Comparison of ENCODE assay signal across 8 mouse cellular contexts in the genomic region with DNA sequence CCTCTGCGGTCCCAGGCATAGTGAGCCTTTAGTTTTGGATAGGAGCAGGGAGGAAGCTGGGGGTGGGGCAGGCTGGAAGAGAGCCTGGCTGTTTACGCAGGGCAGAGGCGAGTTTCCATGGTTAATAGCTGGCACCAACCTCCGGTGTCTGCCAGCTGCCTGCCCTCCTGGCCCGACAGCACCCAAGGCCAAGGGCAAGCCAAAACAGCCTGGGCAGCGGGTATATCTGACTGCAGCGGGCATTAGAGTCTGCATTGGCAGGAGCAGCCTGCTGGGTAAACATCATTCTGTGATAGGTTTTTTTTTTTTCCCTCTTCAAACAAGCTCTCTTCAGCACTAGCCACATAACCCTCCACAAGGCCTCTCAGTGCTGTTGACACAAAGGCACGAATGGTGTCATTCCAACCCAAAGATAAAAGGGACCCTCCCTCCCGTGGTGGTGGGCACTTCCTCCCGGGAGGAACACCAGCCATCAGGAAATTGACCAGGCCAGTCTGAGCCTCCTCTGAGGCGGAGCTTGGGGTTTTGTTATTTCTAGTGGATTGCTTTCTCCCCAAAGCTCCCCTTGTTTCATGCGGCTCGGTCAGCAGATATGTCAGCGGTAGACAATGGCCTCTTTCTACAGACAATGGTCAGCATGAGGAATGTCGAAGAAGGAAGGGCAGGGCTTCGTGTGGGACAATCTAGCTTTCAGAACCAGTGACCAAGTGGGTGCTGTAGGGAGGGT.
A peak's percentile ranks its signal among the peaks of the same experiment; 100 is the strongest.
DNase-seq lines count a peak whose midpoint lies in the region; ATAC-seq and TF ChIP-seq lines count a peak whose summit lies in the region.

No protein-coding gene starts in this region.

- H3K4me2 ChIP-seq in forebrain, postnatal 0 days (ENCODE audit: low read depth) = peak overlapping the region; percentile 23; the same call in 1 of the 2 replicates
- peak overlapping the region; percentile 23; the same call in 1 of the 2 replicates for H3K4me2 ChIP-seq in midbrain, postnatal 0 days (ENCODE audit: low read depth, low read length, poor library complexity, severe bottlenecking)

- TF ChIP-seq CTCF in forebrain, postnatal 0 days (IDR thresholded peaks at IDR 0.05; ENCODE audit: low read depth) = no peak
- no peak for TF ChIP-seq CTCF in midbrain, postnatal 0 days (IDR thresholded peaks at IDR 0.05)

- H3K36me3 ChIP-seq in forebrain, postnatal 0 days (ENCODE audit: insufficient read depth) = no peaks in the 10 kb centered on the region
- H3K36me3 ChIP-seq in midbrain, postnatal 0 days (ENCODE audit: insufficient read depth, low read length) = no peaks in the 10 kb centered on the region

- H3K9me3 ChIP-seq in forebrain, postnatal 0 days (ENCODE audit: low read length) = no peaks in the 10 kb centered on the region
- no peaks in the 10 kb centered on the region for H3K9me3 ChIP-seq in midbrain, postnatal 0 days (ENCODE audit: low read length)

- H3K4me3 ChIP-seq in forebrain, postnatal 0 days (ENCODE audit: low read depth, low read length) = no peak overlapping the region
- no peak overlapping the region for H3K4me3 ChIP-seq in midbrain, postnatal 0 days (ENCODE audit: low read depth, low read length)

- ATAC-seq in forebrain, postnatal 0 days = peak; percentile 86
- peak; percentile 79 for ATAC-seq in midbrain, postnatal 0 days (ENCODE audit: low FRiP score)

- H3K4me1 ChIP-seq in forebrain, postnatal 0 days (ENCODE audit: insufficient read depth) = peaks cover 9% of the 10 kb centered on the region; the same call in 1 of the 2 replicates
- peaks cover 10% of the 10 kb centered on the region for H3K4me1 ChIP-seq in midbrain, postnatal 0 days (ENCODE audit: insufficient read depth, low read length)

- intact Hi-C loops in heart, postnatal 10 days (cut with DNase I) = loop anchor here (10.0 kb wide), 1 partner anchor 94 kb away; no protein-coding TSS in a partner anchor

- no peaks in the 10 kb centered on the region for H3K27me3 ChIP-seq in forebrain, postnatal 0 days (ENCODE audit: insufficient read depth, low read length)
- H3K27me3 ChIP-seq in midbrain, postnatal 0 days (ENCODE audit: insufficient read depth, low read length) = no peaks in the 10 kb centered on the region

- H3K9ac ChIP-seq in forebrain, postnatal 0 days = peak overlapping the region; percentile 28; the same call in 1 of the 2 replicates
- H3K9ac ChIP-seq in midbrain, postnatal 0 days (replicated peaks; ENCODE audit: low read length, poor library complexity, severe bottlenecking) = no peak overlapping the region

- 7% methylated on average over 16 of the region's 16 CpGs for WGBS in forebrain, postnatal 0 days
- 9% methylated on average over 16 of the region's 16 CpGs for WGBS in midbrain, postnatal 0 days

- DNase-seq in cerebellum, adult 9-11 months = peak; percentile 36
- peak; percentile 68 for DNase-seq in forebrain, postnatal 0 days
- DNase-seq in heart, postnatal 10 days = peak; percentile 86 to 87
- DNase-seq in kidney, postnatal 25 days = peak; percentile 83 to 91
- peak; percentile 31 for DNase-seq in liver
- DNase-seq in midbrain, postnatal 0 days (ENCODE audit: low spot score) = peak; percentile 78
- DNase-seq in testis, postnatal 10 days (ENCODE audit: low spot score) = peak; percentile 83
- no peak for DNase-seq in thymus, postnatal 14 days

- H3K27ac ChIP-seq in forebrain, postnatal 0 days (ENCODE audit: low read depth, low read length) = peak overlapping the region; percentile 64
- H3K27ac ChIP-seq in midbrain, postnatal 0 days (ENCODE audit: low read depth, low read length) = peak overlapping the region; percentile 59; the same call in 1 of the 2 replicates
